Mouse (Mus musculus): ENCODE measurements around the gene Vegfb. TPM values are rescaled to one million over a fixed set of nuclear protein-coding genes. Genes with fewer than 3 reads are reported as not detected.

Gene Vegfb
- polyA plus RNA-seq, 1 experiment from 2014 or later, result 58.6 TPM

DNA sequence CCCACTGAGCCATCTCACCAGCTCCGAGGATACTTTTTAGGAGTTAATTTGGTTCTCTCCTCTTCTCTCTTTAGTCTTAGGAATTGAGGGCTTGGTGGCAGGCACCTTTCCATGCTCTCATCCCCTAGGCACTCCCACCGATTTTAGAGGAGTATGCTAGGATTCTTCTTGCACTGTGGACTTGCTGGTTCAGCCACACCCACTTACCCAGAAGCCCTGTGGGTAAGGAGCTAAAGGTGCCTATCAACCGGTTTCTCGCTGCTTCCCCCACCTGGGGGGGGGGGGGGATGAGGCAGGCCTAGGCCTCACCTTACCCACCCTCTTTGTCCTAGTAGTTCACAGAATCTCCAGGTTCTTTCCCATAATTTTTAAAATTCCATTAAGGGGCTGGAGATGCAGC lies 39.7 kb downstream of the Vegfb start:
- H3K27me3 ChIP-seq, result no peaks in the 10 kb centered on the region
- no peak overlapping the region for H3K4me3 ChIP-seq
- no peaks in the 10 kb centered on the region for H3K9me3 ChIP-seq
- peaks cover 16% of the 10 kb centered on the region for H3K36me3 ChIP-seq
- peaks cover 24% of the 10 kb centered on the region for H3K4me1 ChIP-seq
- H3K27ac ChIP-seq, result no peak overlapping the region
- no peak for ATAC-seq (ENCODE audit: insufficient number of reproducible peaks, insufficient read depth, low FRiP score, low TSS enrichment, low read depth)
- no peak overlapping the region for H3K4me2 ChIP-seq
- WGBS, result 37% methylated on average over 4 of the region's 4 CpGs
- no peak overlapping the region for H3K9ac ChIP-seq

DNA sequence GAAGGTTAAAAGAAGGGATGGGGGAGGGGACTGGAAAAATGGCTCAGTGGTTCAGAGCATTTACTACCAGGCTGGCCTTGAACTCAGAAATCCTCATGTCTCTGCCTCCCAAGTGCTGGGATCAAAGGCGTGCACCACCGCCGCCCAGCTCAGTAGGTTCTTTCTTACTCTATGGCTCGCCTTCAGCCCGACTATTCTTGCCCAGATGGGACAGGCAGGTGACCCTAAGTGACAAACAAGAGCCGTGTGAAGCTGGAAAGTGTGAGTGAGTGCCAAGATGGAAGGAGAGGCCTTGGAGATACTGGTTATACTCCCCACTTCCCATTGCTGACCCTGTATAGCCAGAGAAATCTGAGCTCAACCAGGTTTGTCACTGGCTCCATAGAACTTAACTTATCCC lies 43.7 kb downstream of the Vegfb start:
- Histone ChIP-seq H3K9me3 (no peaks in the 10 kb centered on the region), H3K27me3 (no peaks in the 10 kb centered on the region), H3K27ac (no peak overlapping the region), H3K4me1 (peaks cover 25% of the 10 kb centered on the region), H3K9ac (no peak overlapping the region), H3K4me3 (no peak overlapping the region), H3K36me3 (peaks cover 16% of the 10 kb centered on the region), H3K4me2 (no peak overlapping the region)
- no peak for ATAC-seq (ENCODE audit: insufficient number of reproducible peaks, insufficient read depth, low FRiP score, low TSS enrichment, low read depth)
- 94% methylated on average over 6 of the region's 6 CpGs for WGBS

DNA sequence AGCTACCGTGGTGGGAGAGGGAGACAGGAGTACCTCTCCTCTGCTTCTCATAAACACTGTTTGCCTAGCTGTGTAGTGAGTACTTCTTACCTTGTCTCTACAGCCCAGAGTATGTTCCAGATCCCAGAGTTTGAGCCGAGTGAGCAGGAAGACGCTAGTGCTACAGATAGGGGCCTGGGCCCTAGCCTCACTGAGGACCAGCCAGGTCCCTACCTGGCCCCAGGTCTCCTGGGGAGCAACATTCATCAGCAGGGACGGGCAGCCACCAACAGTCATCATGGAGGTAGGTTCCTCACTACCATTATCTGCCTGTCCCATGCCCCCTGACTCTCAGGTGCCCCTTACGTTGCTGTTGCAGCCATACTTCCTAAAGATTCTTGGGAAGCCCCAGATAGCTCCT lies 44.7 kb downstream of the Vegfb start:
- ATAC-seq (ENCODE audit: insufficient number of reproducible peaks, insufficient read depth, low FRiP score, low TSS enrichment, low read depth), result no peak
- 29% methylated on average over 5 of the region's 5 CpGs for WGBS

DNA sequence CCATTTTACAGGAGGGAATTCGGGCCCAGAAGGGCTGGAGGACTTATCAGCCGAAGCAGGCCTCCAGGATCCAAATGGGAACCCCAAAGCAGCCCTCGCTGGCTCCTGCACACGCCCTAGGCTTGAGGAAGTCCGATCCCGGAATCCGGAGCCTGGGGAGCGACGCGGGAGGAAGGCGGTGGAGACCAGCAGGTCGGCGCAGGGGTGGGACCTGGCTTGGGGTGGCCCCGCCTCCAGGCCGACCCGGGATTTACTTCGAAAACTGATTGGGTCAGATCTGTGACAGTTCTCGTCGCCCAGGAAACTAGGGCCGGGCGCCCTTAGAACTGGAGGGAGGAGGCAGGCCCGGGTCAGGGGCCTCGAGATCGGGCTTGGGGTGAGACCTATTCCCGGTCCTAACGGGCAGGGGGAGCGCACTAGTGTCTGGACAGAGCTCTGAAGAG lies 45.2 kb downstream of the Vegfb start, which contains the start of gene Gpr137:
TSS of gene Gpr137 (minus strand) at position 232 of the 443 bp plus-strand sequence.
- Histone ChIP-seq H3K4me2 (peak within 1 kb of the TSS; percentile 95), H3K9me3 (no peaks in the 10 kb centered on the region), H3K27ac (peak within 1 kb of the TSS; percentile 95), H3K27me3 (no peaks in the 10 kb centered on the region), H3K36me3 (peaks cover 12% of the 10 kb centered on the region), H3K9ac (peak within 1 kb of the TSS; percentile 93), H3K4me1 (peaks cover 25% of the 10 kb centered on the region), H3K4me3 (peak within 1 kb of the TSS; percentile 86)
- WGBS, result under 1% methylated on average over 27 of the region's 27 CpGs
- peak; percentile 85 for ATAC-seq (ENCODE audit: insufficient number of reproducible peaks, insufficient read depth, low FRiP score, low TSS enrichment, low read depth)

More for the DNA sequence above, 44.7 kb downstream of the Vegfb start:
- Histone ChIP-seq H3K27ac (peak overlapping the region; percentile 95), H3K9ac (peak overlapping the region; percentile 93), H3K9me3 (no peaks in the 10 kb centered on the region), H3K4me2 (peak overlapping the region; percentile 95), H3K4me3 (peak overlapping the region; percentile 86), H3K36me3 (peaks cover 12% of the 10 kb centered on the region), H3K27me3 (no peaks in the 10 kb centered on the region), H3K4me1 (peaks cover 25% of the 10 kb centered on the region)

DNA sequence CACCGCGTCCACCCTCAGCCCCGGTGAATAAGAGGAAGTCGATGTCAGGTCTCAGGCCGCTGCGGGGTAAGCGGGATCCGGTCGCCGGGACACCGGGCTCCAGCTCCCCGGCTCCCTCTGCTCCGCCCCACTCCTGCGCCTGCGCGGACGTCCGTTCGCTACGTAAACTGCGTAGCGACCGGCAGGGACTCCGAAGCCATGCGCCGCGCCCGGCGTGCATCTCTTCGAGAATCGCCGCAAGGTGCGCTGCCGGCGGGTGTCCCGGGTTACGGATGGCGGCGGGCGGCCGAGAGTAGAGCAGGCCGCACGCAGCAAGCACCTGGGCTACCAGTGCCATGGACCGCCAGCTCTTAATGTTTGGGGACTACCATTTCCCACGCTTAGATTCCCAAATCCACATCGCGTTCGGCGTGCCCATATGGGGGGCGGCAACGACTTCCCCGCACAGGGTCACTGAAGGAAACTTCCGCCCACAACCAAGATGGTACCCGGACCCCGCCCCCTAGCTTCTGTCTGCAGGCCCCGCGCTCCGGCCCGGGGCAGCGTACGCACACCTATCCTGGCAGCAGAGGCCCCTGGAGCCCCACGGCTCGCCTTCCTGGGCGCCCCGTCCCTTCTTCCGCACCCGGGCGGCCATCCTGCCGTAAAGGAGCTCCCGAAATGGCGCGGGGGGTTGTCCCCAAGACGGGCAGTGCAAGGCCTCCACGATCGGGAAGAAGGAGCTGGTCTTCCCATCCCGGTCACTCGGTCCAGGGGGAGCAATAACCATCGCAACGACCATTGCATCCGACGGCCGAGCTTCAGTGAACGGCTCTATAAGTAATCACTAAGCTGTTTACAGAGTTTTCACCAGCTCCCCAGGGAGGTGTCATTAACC lies 45.8 kb downstream of the Vegfb start, which contains the start of gene Bad:
TSS of gene Bad (plus strand) at position 490 of the 877 bp plus-strand sequence.
- peak within 1 kb of the TSS; percentile 95 for H3K27ac ChIP-seq
- WGBS, result under 1% methylated on average over 83 of the region's 83 CpGs
- ATAC-seq (ENCODE audit: insufficient number of reproducible peaks, insufficient read depth, low FRiP score, low TSS enrichment, low read depth), result peak; percentile 70
- H3K9me3 ChIP-seq, result no peaks in the 10 kb centered on the region
- H3K36me3 ChIP-seq, result peaks cover 12% of the 10 kb centered on the region
- H3K4me1 ChIP-seq, result peaks cover 25% of the 10 kb centered on the region
- H3K27me3 ChIP-seq, result no peaks in the 10 kb centered on the region
- peak within 1 kb of the TSS; percentile 93 for H3K9ac ChIP-seq
- peak within 1 kb of the TSS; percentile 86 for H3K4me3 ChIP-seq
- peak within 1 kb of the TSS; percentile 95 for H3K4me2 ChIP-seq

DNA sequence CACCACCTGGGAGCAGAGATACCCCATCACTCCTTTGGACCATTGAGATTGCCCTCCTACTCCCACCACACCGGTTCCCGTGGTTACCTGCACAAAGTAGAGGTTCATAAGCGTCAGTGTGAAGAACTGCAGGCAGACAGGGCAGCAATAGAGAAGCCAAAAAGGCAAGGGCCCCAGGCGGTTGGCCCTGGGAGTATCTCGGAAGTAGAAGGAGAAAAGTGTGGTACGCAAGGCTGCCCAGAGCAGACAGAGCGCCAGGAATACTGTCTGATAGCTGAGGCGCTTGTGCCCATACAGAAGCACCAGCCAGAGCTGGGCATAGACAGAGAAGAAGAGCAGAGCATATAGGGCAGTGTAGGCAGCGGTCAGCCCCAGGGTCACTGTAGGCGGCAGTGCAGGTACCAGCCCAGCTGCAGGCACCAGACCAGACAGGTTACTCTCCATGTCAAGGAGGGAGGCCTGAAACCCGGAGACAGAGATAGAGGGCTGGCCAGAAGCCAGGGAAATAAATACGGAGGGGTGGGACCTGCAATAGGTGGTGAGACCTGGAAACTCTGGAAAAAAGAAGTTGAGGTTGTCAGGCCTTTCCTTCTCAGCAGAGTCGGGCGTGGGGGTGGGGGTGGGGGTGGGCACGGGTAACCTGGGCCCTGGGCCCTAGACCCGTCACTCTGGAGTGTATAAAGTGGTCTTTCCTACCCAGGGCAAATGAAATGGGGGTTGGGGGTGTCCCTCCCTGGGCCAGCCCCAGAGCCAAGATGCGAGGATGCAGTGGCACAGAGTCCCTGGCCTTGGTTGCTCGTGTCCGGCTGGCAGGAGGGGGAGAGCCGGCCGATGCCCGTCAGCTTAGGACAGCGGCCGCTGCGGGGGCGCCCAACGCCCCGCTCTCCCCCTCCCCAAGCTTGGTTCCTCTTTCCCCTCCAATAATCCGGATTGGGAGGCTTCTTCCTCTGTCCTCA lies 46.8 kb downstream of the Vegfb start:
- Histone ChIP-seq H3K9ac (peak overlapping the region; percentile 93), H3K27me3 (peaks cover 8% of the 10 kb centered on the region), H3K4me3 (peak overlapping the region; percentile 86), H3K4me2 (peak overlapping the region; percentile 95), H3K9me3 (no peaks in the 10 kb centered on the region), H3K4me1 (peaks cover 23% of the 10 kb centered on the region), H3K27ac (peak overlapping the region; percentile 95), H3K36me3 (peaks cover 5% of the 10 kb centered on the region)
- no peak for ATAC-seq (ENCODE audit: insufficient number of reproducible peaks, insufficient read depth, low FRiP score, low TSS enrichment, low read depth)
- 22% methylated on average over 25 of the region's 29 CpGs for WGBS

DNA sequence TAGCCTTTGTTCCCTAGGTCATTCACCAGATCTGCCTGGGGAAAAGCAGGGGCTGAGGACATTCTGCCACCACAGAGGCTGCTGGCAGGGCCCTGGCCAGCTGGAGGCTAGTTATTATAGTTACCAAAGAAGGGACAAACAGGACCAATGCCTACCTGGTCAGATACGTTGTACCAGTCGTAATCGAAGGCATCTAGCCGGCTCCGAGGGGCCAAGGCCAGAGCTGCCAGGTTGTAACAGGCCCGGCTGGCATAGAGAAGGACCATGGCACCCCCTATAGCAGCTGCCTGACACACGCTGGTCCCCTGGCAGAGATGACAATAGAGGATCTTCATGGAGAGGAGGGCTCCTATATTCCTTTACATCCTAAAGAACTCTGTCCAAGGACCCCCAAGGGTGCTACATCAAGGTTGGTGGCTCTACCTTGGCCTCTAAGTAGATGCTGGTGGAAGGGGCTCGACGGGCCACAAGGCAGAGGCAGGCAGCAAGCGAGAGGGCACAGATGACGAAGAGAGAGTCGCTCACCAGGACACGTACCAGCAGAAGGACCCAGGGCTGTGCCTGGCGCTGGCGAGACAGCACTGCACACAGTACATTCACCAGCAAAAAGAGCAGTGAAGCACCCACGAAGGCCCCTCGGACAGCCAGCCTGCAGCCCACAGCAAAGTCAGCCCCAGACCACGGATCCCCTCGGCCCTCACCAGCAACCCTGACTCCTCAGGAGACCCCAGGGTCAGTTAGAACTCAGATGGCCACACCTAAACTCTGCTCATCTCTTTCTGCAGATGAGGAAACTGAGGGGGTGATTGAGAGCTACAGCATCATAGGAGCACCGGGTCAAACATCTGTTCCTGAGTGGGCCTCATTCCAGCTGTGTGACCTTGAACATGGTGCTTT lies 48.1 kb downstream of the Vegfb start:
- H3K9ac ChIP-seq, result peak overlapping the region; percentile 93
- WGBS, result 91% methylated on average over 20 of the region's 20 CpGs
- ATAC-seq (ENCODE audit: insufficient number of reproducible peaks, insufficient read depth, low FRiP score, low TSS enrichment, low read depth), result no peak
- H3K4me3 ChIP-seq, result 0 out of 2 replicates have a peak overlapping the region, but pooled peaks have one; percentile 3
- no peak overlapping the region for H3K27ac ChIP-seq
- peaks cover 21% of the 10 kb centered on the region for H3K27me3 ChIP-seq
- H3K9me3 ChIP-seq, result no peaks in the 10 kb centered on the region
- no peak overlapping the region; the same call in 1 of the 2 replicates for H3K4me2 ChIP-seq
- no peaks in the 10 kb centered on the region; the same call in 1 of the 2 replicates for H3K36me3 ChIP-seq
- peaks cover 26% of the 10 kb centered on the region for H3K4me1 ChIP-seq

DNA sequence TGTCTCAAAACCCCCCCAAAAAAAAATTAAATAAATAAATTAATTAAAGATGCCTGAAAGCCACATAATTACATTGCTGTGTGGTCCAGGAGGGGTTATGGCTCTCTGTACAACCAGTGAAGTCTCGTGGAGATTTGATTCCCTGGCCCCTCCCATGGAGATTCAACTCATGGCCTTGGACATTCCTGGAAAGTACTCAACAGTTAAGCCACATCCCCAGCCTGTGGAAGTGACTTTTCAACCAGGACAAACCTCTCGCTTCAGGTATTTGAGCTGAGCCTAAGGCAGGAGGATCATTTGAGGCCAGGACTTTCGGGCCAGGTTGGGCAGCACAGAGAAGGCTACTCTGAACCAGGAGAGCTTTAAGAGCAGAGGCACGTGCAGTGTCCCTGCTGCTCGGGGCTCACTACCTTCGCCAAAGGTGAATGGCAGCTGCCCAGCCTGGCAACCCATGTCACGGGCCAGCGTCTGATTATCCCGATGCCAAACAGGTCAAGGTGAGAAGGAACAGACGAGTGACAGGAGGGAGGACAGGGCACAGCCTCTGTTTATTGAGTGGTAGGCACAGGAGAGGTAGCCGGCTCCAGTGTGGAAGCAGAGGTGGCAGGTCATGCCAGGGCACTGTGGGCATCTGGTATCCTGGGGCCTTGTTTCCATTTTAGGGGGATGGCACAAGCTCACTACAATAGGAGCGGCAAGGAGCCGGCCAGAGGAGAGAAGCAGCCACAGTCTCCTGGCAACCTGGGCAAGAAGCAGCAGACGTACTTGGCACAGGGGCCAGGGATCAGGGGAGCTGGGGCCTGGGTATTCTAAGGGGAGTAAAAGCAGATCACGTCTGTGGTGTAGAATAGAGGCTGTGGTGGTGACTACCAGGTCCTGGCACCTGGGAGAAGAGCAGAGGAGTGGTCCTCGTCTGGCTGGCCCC lies 49.6 kb downstream of the Vegfb start:
- Histone ChIP-seq H3K4me1 (peaks cover 37% of the 10 kb centered on the region), H3K36me3 (no peaks in the 10 kb centered on the region; the same call in 1 of the 2 replicates), H3K9me3 (no peaks in the 10 kb centered on the region), H3K4me2 (no peak overlapping the region), H3K27ac (no peak overlapping the region), H3K9ac (0 out of 2 replicates have a peak overlapping the region, but pooled peaks have one; percentile 2), H3K4me3 (no peak overlapping the region), H3K27me3 (peaks cover 36% of the 10 kb centered on the region)
- no peak for ATAC-seq (ENCODE audit: insufficient number of reproducible peaks, insufficient read depth, low FRiP score, low TSS enrichment, low read depth)
- WGBS, result 78% methylated on average over 16 of the region's 16 CpGs

DNA sequence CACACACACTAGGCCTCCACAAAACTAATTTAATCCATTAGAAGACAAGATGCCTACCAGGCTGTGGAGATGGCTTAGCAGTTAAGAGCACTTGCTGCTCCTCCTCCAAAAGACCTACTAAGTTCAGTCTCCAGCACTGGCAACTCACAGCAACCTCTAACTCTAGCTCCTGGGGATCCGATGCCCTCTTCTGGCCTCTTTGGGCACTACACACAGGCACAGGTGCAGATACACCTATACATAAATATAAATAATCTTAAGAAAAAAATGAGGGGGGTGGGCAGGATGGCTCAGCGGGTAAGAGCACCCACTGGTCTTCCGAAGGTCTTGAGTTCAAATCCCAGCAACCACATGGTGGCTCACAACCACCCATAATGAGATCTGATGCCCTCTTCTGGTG lies 51.2 kb downstream of the Vegfb start:
- H3K27me3 ChIP-seq, result peaks cover 51% of the 10 kb centered on the region

More for the DNA sequence above, 51.2 kb downstream of the Vegfb start:
- H3K4me3 ChIP-seq, result no peak overlapping the region
- H3K36me3 ChIP-seq, result no peaks in the 10 kb centered on the region; the same call in 1 of the 2 replicates
- no peak overlapping the region for H3K9ac ChIP-seq
- 23% methylated on average over 3 of the region's 3 CpGs for WGBS
- H3K9me3 ChIP-seq, result no peaks in the 10 kb centered on the region
- no peak overlapping the region for H3K27ac ChIP-seq
- H3K4me2 ChIP-seq, result no peak overlapping the region
- H3K4me1 ChIP-seq, result peaks cover 34% of the 10 kb centered on the region
- no peak for ATAC-seq (ENCODE audit: insufficient number of reproducible peaks, insufficient read depth, low FRiP score, low TSS enrichment, low read depth)

Data from embryonic facial prominence, embryonic 13.5 days (tissue).